Mouse (Mus musculus) CD4-positive, CD25-positive, alpha-beta regulatory T cell, adult 4 months (primary cell): ENCODE data around the gene Mrgprg. TPM values are rescaled to one million over a fixed set of nuclear protein-coding genes. Genes with fewer than 3 reads are reported as not detected.

Source experiments
- ATAC-seq: one replicate; pipeline ENCODE4 v1.8.0; 2017
- polyA plus RNA-seq, 2 experiments: library from polyadenylated mRNA; unstranded; fragments of 100-300 nt; shearing (Covaris generic); gene quantifications; one replicate each; pipeline ENCODE4 v1.2.1; 2017

The Mrgprg gene
- polyA plus RNA-seq, 2 experiments from 2014 or later: not detected

- ATAC-seq: no peak
Observed at GRCm38 (mm10) chr7:143755357-143756124, 11.3 kb downstream of the Mrgprg start.

- ATAC-seq: no peak
Observed at GRCm38 (mm10) chr7:143753990-143754715, 12.6 kb downstream of the Mrgprg start.

- no peak for ATAC-seq
Observed at GRCm38 (mm10) chr7:143752606-143753005, 14.2 kb downstream of the Mrgprg start.

GRCm38 (mm10) chr7:143752056-143752455, 14.7 kb downstream of the Mrgprg start:
- ATAC-seq: no peak

- no peak for ATAC-seq
Observed at GRCm38 (mm10) chr7:143751380-143751779, 15.4 kb downstream of the Mrgprg start.

- no peak for ATAC-seq
Observed at GRCm38 (mm10) chr7:143749045-143749444, 17.7 kb downstream of the Mrgprg start.

GRCm38 (mm10) chr7:143748041-143748868, 18.5 kb downstream of the Mrgprg start:
- peak; percentile 98 for ATAC-seq

- ATAC-seq: no peak
Observed at GRCm38 (mm10) chr7:143740653-143741052, 26.1 kb downstream of the Mrgprg start.

GRCm38 (mm10) chr7:143739511-143740461, 27.0 kb downstream of the Mrgprg start:
- ATAC-seq: peak; percentile 98

GRCm38 (mm10) chr7:143738601-143739006, 28.2 kb downstream of the Mrgprg start:
- ATAC-seq: no peak

- ATAC-seq: no peak
Observed at GRCm38 (mm10) chr7:143738194-143738593, 28.6 kb downstream of the Mrgprg start.

- no peak for ATAC-seq
Observed at GRCm38 (mm10) chr7:143733746-143734145, 33.0 kb downstream of the Mrgprg start.

GRCm38 (mm10) chr7:143729886-143730285, 36.9 kb downstream of the Mrgprg start:
- ATAC-seq: no peak

GRCm38 (mm10) chr7:143726396-143726795, 40.4 kb downstream of the Mrgprg start:
- no peak for ATAC-seq

GRCm38 (mm10) chr7:143723841-143724240, 43.0 kb downstream of the Mrgprg start:
- no peak for ATAC-seq

- ATAC-seq: no peak
Observed at GRCm38 (mm10) chr7:143722646-143723045, 44.1 kb downstream of the Mrgprg start.

GRCm38 (mm10) chr7:143717811-143718210, 49.0 kb downstream of the Mrgprg start:
- ATAC-seq: no peak
